Mouse (Mus musculus) ES-Bruce4 (cell line): ENCODE measurements around the gene Meox1.

ENCODE experiments used
- CTCF ChIP-seq: IDR thresholded peaks from one replicate; pipeline ENCODE4 v1.8.1; 2011; ENCODE audit warnings: low read depth, low read length
- EP300 ChIP-seq: IDR thresholded peaks from 2 replicates; pipeline ENCODE4 v1.6.1; 2011; ENCODE audit warnings: low read depth, low read length; ENCODE audit not compliant: insufficient read depth
- POLR2A ChIP-seq: IDR thresholded peaks from one replicate; pipeline ENCODE4 v1.8.1; 2011; ENCODE audit warnings: low read length; ENCODE audit not compliant: insufficient read depth

GRCm38 (mm10) chr11:101943055-101943454 is 48.9 kb upstream of the Meox1 start:
- TF ChIP-seq POLR2A (no peak), CTCF (no peak), EP300 (peak; percentile 75)
